Mouse (Mus musculus) olfactory bulb, adult 2 months (tissue): ENCODE results near the gene Sned1. TPM values are rescaled to one million over a fixed set of nuclear protein-coding genes. Genes with fewer than 3 reads are reported as not detected.
A peak's percentile ranks its signal among the peaks of the same experiment; 100 is the strongest.
"Not testable (repeated sequence)": the region's sequence is repeated elsewhere in the genome, so short reads cannot be mapped to it uniquely, and the experiment has no call there.

Experiments
- H3K27ac ChIP-seq: fragments of 200-500 bp; 2 replicates; pipeline ENCODE4 v1.5.1; 2012; ENCODE audit warnings: low read depth, low read length; ENCODE audit not compliant: insufficient read depth
- H3K4me1 ChIP-seq: fragments of 200-500 bp; 2 replicates; pipeline ENCODE4 v1.6.1; 2012; ENCODE audit warnings: low read length; ENCODE audit not compliant: control insufficient read depth, insufficient read depth
- H3K4me3 ChIP-seq: fragments of 200-500 bp; 2 replicates; pipeline ENCODE4 v1.5.1; 2012; ENCODE audit warnings: mild to moderate bottlenecking, low read depth, low read length, moderate library complexity; ENCODE audit not compliant: insufficient read depth
- CTCF ChIP-seq: fragments of 200-500 bp; IDR thresholded peaks from 2 replicates; pipeline ENCODE4 v1.5.1; 2012; ENCODE audit warnings: low read depth, mild to moderate bottlenecking, low read length, moderate library complexity; ENCODE audit not compliant: insufficient read depth
- POLR2A ChIP-seq: fragments of 200-500 bp; IDR thresholded peaks from 2 replicates; pipeline ENCODE4 v1.6.1; 2012; ENCODE audit warnings: mild to moderate bottlenecking, low read depth, low read length, moderate library complexity; ENCODE audit not compliant: insufficient read depth
- WGBS: fragments of 180-500 bp; shearing (Covaris S2); methylation state at CpG from one replicate; pipeline ENCODE4 v1.1.7; 2018; 5-methylcytosine and 5-hydroxymethylcytosine counted together
- polyA plus RNA-seq: library from polyadenylated mRNA; stranded (reverse); fragments of >200 nt; gene quantifications from 2 replicates; pipeline ENCODE4 v1.2.4, GENCODE M21; 2012; ENCODE audit warnings: low replicate concordance; ENCODE audit not compliant: missing spikeins, insufficient read depth, insufficient read length

Gene Sned1
- polyA plus RNA-seq, 1 experiment: not detected

DNA sequence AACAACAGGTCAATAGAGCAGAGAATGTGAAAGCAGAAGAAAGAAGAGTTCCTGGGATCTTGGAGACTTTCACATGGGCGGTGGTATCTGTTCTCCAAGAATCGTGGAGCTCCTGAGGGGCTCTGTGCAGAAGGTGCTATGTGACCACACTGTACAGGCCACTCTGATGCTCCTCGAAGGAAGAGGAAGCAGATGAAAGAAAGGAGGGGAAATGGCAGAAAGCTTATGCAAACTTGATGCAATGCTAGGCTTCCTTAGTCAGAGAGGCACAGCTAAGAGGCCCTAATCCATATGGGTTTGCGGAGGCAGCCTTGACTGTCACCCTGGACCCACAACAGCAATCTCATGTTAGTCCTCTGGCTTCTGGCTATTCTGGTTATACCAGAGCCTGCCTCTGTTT is 55.3 kb downstream of the Sned1 start:
- no peak overlapping the region for H3K4me3 ChIP-seq
- 85% methylated on average over 4 of the region's 4 CpGs for WGBS
- TF ChIP-seq CTCF (no peak), POLR2A (no peak)
- H3K27ac ChIP-seq: no peak overlapping the region
- no peaks in the 10 kb centered on the region for H3K4me1 ChIP-seq

GRCm38 (mm10) chr1:93291591-93291990 is 56.0 kb downstream of the Sned1 start:
- H3K4me3 ChIP-seq: no peak overlapping the region
- H3K4me1 ChIP-seq: no peaks in the 10 kb centered on the region
- H3K27ac ChIP-seq: no peak overlapping the region
- 96% methylated on average over 1 of the region's 1 CpGs for WGBS
- TF ChIP-seq POLR2A: no peak
- TF ChIP-seq CTCF: no peak

DNA sequence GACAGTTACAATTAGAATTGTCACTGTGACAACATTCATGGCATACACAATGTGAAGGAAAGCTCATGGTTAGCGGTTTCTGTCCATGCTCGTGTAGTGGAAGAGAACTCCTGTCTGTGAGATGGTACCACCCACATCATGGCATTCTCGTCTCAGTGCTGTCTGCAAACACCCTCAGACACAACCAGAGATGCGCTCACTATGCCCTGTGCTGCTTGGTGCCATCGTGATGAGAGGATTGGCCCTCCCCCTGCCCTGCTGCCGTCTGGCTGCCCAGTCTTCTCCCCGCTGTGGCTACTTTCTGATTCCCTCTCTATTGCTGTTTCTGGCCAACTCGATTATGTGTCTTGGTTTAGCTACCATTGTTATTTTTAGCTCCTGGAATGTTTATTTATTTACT is 56.4 kb downstream of the Sned1 start:
- WGBS: 68% methylated on average over 8 of the region's 8 CpGs
- Histone ChIP-seq H3K4me3 (no peak overlapping the region), H3K27ac (no peak overlapping the region), H3K4me1 (no peaks in the 10 kb centered on the region)
- no peak for TF ChIP-seq CTCF
- no peak for TF ChIP-seq POLR2A

- WGBS: 68% methylated on average over 3 of the region's 3 CpGs
- not testable (repeated sequence) for H3K27ac ChIP-seq, H3K4me1 ChIP-seq, H3K4me3 ChIP-seq
Measured at GRCm38 (mm10) chr1:93294491-93294890, 58.9 kb downstream of the Sned1 start.

DNA sequence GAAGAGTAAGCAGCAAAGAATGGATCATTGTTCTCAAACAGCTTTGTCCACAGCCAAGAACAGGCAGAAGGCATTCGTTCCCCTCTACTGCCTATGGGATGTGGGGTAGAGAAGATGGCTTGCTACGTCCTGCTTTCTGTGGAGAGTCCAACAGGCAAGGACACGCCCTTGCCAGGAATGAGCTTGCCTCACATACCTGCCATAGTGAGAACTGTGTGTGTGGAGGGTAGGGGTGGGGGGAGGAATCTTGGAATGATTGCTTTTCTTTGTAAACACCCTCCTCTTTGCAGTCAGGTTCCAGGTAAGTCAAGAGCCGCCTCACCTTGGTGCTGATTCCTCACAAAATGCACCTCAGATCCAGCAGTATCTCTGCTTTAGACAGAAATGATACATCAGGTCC is 64.2 kb downstream of the Sned1 start:
- WGBS: 90% methylated on average over 4 of the region's 4 CpGs
- Histone ChIP-seq H3K27ac (no peak overlapping the region), H3K4me1 (peaks cover 5% of the 10 kb centered on the region; the same call in 1 of the 2 replicates), H3K4me3 (no peak overlapping the region)
- TF ChIP-seq CTCF (no peak), POLR2A (no peak)

DNA sequence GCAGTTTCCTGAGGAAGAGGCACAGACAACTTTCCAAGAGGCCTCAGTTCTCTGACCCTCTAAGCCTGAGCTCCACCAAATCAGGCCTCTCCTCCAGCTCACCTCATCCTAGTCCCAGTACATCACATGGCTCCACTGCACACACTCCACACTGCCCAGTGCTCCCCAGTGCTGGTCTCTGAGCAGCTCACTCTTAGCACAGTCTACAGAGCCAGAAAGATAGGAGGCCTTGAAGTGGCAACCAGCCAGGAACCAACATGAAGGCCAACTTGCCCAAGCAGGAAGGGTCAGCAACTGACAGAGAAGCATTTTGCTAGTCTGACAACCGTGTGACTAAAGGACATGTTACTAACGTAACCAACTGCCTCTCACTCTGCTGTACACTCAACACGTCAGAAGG is 64.9 kb downstream of the Sned1 start:
- Histone ChIP-seq H3K27ac (no peak overlapping the region), H3K4me3 (no peak overlapping the region), H3K4me1 (peaks cover 5% of the 10 kb centered on the region; the same call in 1 of the 2 replicates)
- 79% methylated on average over 3 of the region's 3 CpGs for WGBS
- TF ChIP-seq POLR2A (no peak), CTCF (no peak)

- WGBS: 5% methylated on average over 36 of the region's 36 CpGs
- H3K27ac ChIP-seq: no peak within 1 kb of the TSS
- H3K4me3 ChIP-seq: peak within 1 kb of the TSS; percentile 69
- H3K4me1 ChIP-seq: no peaks in the 10 kb centered on the region; the same call in 1 of the 2 replicates
- TF ChIP-seq POLR2A (peak; percentile 45; the same call in 1 of the 2 replicates), CTCF (no peak)
Measured at GRCm38 (mm10) chr1:93305581-93306337, 70.1 kb downstream of the Sned1 start, which contains the start of gene Mterf4. TSS of gene Mterf4 (minus strand) at chr1:93305915.

DNA sequence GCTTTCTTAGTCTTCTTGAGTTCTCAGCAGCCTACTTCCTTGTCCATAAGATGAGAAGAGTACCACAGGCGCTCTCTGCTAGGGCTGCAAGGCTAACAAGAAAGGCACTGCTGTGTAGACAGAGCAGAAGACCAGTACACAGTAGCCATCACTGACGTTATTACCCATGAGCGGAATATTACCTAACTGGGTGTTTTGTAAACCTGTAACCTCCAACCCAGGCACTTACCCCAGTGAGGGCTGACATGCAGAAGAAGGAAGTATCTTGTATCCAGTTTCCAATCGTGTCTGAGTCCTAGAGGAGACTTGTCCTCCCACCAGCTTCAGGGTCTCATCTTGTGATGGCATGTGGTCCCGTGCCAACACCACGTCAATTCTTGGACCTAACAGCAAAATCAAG is 88.3 kb downstream of the Sned1 start:
- Histone ChIP-seq H3K4me3 (no peak overlapping the region), H3K27ac (no peak overlapping the region), H3K4me1 (peaks cover 2% of the 10 kb centered on the region; the same call in 1 of the 2 replicates)
- 96% methylated on average over 6 of the region's 6 CpGs for WGBS
- TF ChIP-seq CTCF (no peak), POLR2A (no peak)

DNA sequence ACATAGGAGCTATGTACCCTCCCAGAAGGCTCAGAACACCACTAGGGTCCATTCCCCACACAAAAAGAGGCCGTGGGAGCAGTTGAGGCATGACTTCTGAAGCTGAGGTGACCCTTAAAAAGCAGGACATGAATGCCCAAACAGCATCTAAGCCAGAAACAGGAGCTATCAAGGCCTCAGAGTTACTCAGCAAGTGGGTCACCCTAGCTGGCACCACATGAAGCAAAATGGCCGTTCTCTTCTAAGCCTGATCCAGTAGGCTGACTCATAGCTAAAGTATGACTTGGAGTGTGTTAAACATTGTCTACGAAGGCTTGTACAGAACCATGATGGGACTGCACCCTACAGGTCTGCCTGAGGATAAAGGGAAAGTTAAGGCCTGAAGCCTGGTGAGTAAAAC is 90.8 kb downstream of the Sned1 start:
- whole genome bisulfite sequencing: 85% methylated on average over 3 of the region's 3 CpGs
- peaks cover 2% of the 10 kb centered on the region; the same call in 1 of the 2 replicates for H3K4me1 ChIP-seq
- TF ChIP-seq POLR2A (no peak), CTCF (no peak)
- H3K27ac ChIP-seq: no peak overlapping the region
- no peak overlapping the region for H3K4me3 ChIP-seq
